Mouse (Mus musculus) bone marrow macrophage, adult 2 months (primary cell): ENCODE data around the gene Cyp2j12.
"Not testable (repeated sequence)": the region's sequence is repeated elsewhere in the genome, so short reads cannot be mapped to it uniquely, and the experiment has no call there.

ENCODE experiments used
- CTCF ChIP-seq: IDR thresholded peaks from 2 replicates; pipeline ENCODE4 v1.5.1; 2012; ENCODE audit warnings: low read depth, mild to moderate bottlenecking, low read length, moderate library complexity
- POLR2A ChIP-seq: IDR thresholded peaks from 2 replicates; pipeline ENCODE4 v1.6.1; 2012; ENCODE audit warnings: mild to moderate bottlenecking, low read depth, low read length, borderline replicate concordance

DNA sequence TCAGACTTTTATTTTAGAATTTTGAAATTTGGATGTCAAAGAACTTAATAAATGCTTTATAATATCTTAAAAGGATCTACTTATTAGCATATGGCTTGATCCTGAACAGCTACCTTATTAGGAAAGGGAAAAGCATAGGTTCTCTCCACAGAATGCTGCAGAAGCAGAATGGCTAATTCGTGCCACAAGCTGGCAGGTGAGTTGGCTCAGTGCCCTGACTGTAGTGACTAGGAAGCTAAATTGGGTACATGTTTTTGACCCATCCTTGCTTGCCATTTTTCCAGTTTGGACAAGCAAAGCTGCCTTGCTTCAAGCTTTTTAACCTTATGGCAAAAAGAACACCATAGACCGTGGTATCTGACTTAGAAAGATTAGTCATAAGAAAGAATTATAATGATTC is 47.2 kb upstream of the Cyp2j12 start:
- TF ChIP-seq CTCF, POLR2A: not testable (repeated sequence)
